Mouse (Mus musculus) liver, embryonic 12.5 days (tissue): ENCODE results near the gene Baiap2l1. TPM values are rescaled to one million over a fixed set of nuclear protein-coding genes. Genes with fewer than 3 reads are reported as not detected.

Source experiments
- ATAC-seq: fragments of 200-750 bp; cut with Nextera tagmentation; 2 replicates; pipeline ENCODE4 v1.8.0; 2017; ENCODE audit warnings: moderate number of reproducible peaks, mild to moderate bottlenecking, moderate library complexity
- H3K27ac ChIP-seq: fragments of 300-500 bp; sonication (generic); 2 replicates; pipeline ENCODE4 v1.5.1; 2016; ENCODE audit warnings: mild to moderate bottlenecking
- H3K27me3 ChIP-seq: fragments of 300-500 bp; sonication (generic); replicated peaks from 2 replicates; pipeline ENCODE4 v1.6.1; 2016; ENCODE audit warnings: mild to moderate bottlenecking, moderate library complexity
- H3K36me3 ChIP-seq: fragments of 300-500 bp; sonication (generic); 2 replicates; pipeline ENCODE4 v1.6.1; 2016; ENCODE audit warnings: mild to moderate bottlenecking, moderate library complexity
- H3K4me1 ChIP-seq: fragments of 300-500 bp; sonication (generic); 2 replicates; pipeline ENCODE4 v1.6.1; 2016
- H3K4me2 ChIP-seq: fragments of 300-500 bp; sonication (generic); 2 replicates; pipeline ENCODE4 v1.6.1; 2016; ENCODE audit warnings: mild to moderate bottlenecking, moderate library complexity
- H3K4me3 ChIP-seq: fragments of 300-500 bp; sonication (generic); 2 replicates; pipeline ENCODE4 v1.5.1; 2016; ENCODE audit warnings: mild to moderate bottlenecking, moderate library complexity
- H3K9ac ChIP-seq: fragments of 300-500 bp; sonication (generic); 2 replicates; pipeline ENCODE4 v1.6.1; 2016; ENCODE audit warnings: mild to moderate bottlenecking, moderate library complexity
- H3K9me3 ChIP-seq: fragments of 300-500 bp; sonication (generic); replicated peaks from 2 replicates; pipeline ENCODE4 v1.6.1; 2016; ENCODE audit warnings: mild to moderate bottlenecking, moderate library complexity
- WGBS: fragments of 180-500 bp; shearing (Covaris S2); methylation state at CpG from one replicate; pipeline ENCODE4 v1.1.7; 2016; ENCODE audit not compliant: insufficient replicate concordance; 5-methylcytosine and 5-hydroxymethylcytosine counted together
- polyA plus RNA-seq: library from polyadenylated mRNA; unstranded; fragments of >200 nt; fragmentation: Nextera tagmentation; extraction: Ambion mirVana; gene quantifications from 2 replicates; pipeline ENCODE4 v1.2.1, GENCODE M21; 2016

Baiap2l1 gene
- polyA plus RNA-seq, 1 experiment from 2014 or later: 5.4 TPM

- no peak for ATAC-seq
- 45% methylated on average over 1 of the region's 1 CpGs for WGBS
- no peak overlapping the region for H3K4me2 ChIP-seq
- no peaks in the 10 kb centered on the region for H3K36me3 ChIP-seq
- H3K4me1 ChIP-seq: peaks cover under 1% of the 10 kb centered on the region
- H3K9me3 ChIP-seq: no peaks in the 10 kb centered on the region
- no peak overlapping the region for H3K4me3 ChIP-seq
- H3K9ac ChIP-seq: no peak overlapping the region
- H3K27ac ChIP-seq: no peak overlapping the region
- no peaks in the 10 kb centered on the region for H3K27me3 ChIP-seq
Observed at GRCm38 (mm10) chr5:144231410-144231809, 126.5 kb downstream of the Baiap2l1 start.

DNA sequence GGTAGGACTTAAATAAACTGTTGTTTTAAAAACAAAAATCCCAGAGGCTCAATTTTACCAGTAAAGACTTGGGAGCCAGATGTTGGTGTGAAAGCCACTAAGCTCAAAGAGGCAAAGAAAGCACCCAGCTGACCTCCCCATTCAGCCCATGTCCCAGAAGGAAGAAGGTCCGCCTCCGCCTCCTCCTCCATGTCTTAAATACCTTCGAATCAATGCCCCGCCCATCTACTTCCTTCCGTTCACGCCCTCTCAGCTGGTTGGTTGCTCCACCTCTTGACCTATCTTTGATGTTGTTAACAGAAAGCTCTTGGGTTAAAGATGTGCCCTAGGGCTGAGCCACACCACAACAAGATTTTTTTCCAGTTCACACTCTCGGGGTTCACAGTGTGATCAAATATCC is 127.7 kb downstream of the Baiap2l1 start:
- H3K27ac ChIP-seq: no peak overlapping the region
- ATAC-seq: no peak
- H3K9me3 ChIP-seq: no peaks in the 10 kb centered on the region
- H3K4me3 ChIP-seq: no peak overlapping the region
- H3K27me3 ChIP-seq: no peaks in the 10 kb centered on the region
- H3K4me2 ChIP-seq: no peak overlapping the region
- H3K36me3 ChIP-seq: no peaks in the 10 kb centered on the region
- no peak overlapping the region for H3K9ac ChIP-seq
- H3K4me1 ChIP-seq: peaks cover 5% of the 10 kb centered on the region
- WGBS: 66% methylated on average over 7 of the region's 7 CpGs

DNA sequence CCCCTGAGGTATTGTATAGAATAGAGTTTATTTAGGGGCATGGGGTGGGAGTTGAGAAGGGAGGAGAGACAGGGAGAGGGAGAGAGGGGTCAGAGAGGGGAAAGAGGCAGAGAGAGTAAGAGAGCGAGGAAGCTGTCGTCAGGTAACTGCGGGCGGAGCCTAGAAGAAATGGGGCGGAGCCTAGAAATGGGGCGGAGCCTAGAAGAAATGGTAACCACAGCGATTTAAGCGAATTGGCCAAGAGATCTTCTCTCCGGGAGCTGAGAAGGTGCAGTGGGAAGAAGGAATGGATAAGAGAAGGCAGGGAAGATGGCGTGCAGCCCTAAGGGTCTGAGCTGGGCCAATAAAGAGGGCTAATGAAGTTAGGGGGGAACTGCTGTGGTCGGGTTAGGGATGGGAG is 131.7 kb downstream of the Baiap2l1 start:
- H3K4me2 ChIP-seq: no peak overlapping the region; the same call in 1 of the 2 replicates
- ATAC-seq: no peak
- H3K4me1 ChIP-seq: peaks cover 34% of the 10 kb centered on the region
- WGBS: 25% methylated on average over 11 of the region's 11 CpGs
- H3K27me3 ChIP-seq: no peaks in the 10 kb centered on the region; the same call in 1 of the 2 replicates
- no peak overlapping the region for H3K27ac ChIP-seq
- H3K9me3 ChIP-seq: no peaks in the 10 kb centered on the region
- no peak overlapping the region for H3K4me3 ChIP-seq
- H3K9ac ChIP-seq: no peak overlapping the region
- H3K36me3 ChIP-seq: no peaks in the 10 kb centered on the region

DNA sequence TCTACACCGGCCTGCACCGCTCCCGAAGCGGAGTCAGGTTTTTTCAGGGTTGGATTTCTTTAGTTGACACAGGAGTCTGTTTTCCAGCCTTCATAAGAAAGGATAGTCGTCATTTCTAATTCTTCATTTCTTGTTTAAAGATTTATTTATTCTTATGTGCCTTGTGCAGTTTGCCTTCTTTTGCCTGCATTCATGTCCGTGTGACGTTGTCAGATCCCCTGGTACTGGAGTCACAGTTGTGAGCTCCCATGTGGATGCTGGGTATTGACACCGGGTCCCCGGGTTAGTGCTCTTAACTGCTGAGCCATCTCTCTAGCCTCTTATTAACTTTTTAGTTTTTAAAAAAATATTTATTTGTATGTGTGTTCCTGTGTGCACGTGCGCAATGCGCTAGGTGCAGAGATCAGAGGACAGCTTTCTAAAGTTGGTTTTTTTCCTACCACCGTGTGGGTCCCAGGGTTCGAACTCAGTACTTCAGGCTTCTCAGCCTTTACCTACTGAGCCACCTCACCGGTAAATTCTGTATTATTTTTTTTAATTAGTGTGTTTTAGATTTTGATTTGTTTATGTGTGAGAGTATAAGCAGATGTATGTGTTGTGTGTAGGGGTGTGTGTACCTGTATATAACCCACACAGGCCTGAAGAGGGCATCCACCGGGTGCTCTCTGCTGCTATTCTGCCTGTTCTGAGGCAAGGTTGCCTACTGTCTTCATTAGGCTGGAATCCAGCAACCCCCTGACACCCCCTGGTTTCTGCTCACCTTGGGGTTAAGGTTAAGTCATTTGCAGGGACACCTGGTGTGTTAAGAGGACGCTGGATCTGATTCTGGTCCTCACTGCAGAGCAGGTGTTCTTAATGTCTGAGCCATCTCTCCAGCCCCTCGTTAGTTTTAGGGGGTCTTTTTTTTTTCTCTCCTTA is 133.8 kb downstream of the Baiap2l1 start:
- H3K9ac ChIP-seq: peak overlapping the region; percentile 75
- H3K27ac ChIP-seq: peak overlapping the region; percentile 73
- H3K4me1 ChIP-seq: peaks cover 39% of the 10 kb centered on the region
- H3K9me3 ChIP-seq: no peaks in the 10 kb centered on the region
- ATAC-seq: peak; percentile 21; the same call in 1 of the 2 replicates
- peak overlapping the region; percentile 71 for H3K4me3 ChIP-seq
- peak overlapping the region; percentile 96 for H3K4me2 ChIP-seq
- H3K27me3 ChIP-seq: no peaks in the 10 kb centered on the region; the same call in 1 of the 2 replicates
- no peaks in the 10 kb centered on the region for H3K36me3 ChIP-seq
- 27% methylated on average over 18 of the region's 18 CpGs for WGBS

DNA sequence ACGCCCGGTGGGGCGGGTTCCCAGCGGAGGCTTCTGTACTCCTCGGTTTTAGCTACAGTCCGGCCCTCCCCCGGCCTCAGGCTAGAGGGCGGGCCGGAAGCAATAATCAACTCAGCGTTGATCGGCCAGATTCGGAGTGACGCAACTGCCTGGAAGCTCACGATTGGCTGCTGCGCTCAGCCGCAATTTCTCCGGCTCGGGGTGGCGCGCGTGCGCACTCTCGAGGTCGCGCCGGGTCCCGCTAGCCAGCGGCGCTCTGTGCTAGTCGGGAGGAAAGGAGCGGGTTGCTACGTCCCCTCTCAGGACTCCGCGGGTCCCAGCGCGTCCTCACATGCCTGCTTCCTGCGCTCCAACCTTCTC is 134.4 kb downstream of the Baiap2l1 start, which contains the start of gene Tecpr1:
Gene Tecpr1 (minus strand): TSS at position 113 of the 360 bp plus-strand sequence.
- Histone ChIP-seq H3K27ac (peak within 1 kb of the TSS; percentile 73), H3K9ac (peak within 1 kb of the TSS; percentile 75), H3K36me3 (no peaks in the 10 kb centered on the region), H3K4me1 (peaks cover 39% of the 10 kb centered on the region), H3K9me3 (no peaks in the 10 kb centered on the region), H3K4me2 (peak within 1 kb of the TSS; percentile 96), H3K4me3 (peak within 1 kb of the TSS; percentile 71), H3K27me3 (no peaks in the 10 kb centered on the region; the same call in 1 of the 2 replicates)
- under 1% methylated on average over 37 of the region's 37 CpGs for WGBS
- ATAC-seq: peak; percentile 98

- Histone ChIP-seq H3K9ac (peak overlapping the region; percentile 75), H3K9me3 (no peaks in the 10 kb centered on the region), H3K4me3 (peak overlapping the region; percentile 71), H3K4me1 (peaks cover 39% of the 10 kb centered on the region), H3K4me2 (peak overlapping the region; percentile 96), H3K27ac (peak overlapping the region; percentile 38; the same call in 1 of the 2 replicates), H3K27me3 (no peaks in the 10 kb centered on the region; the same call in 1 of the 2 replicates), H3K36me3 (no peaks in the 10 kb centered on the region)
- 3% methylated on average over 25 of the region's 25 CpGs for WGBS
- no peak for ATAC-seq
Observed at GRCm38 (mm10) chr5:144222811-144223502, 135.0 kb downstream of the Baiap2l1 start.

GRCm38 (mm10) chr5:144221305-144221704 is 136.6 kb downstream of the Baiap2l1 start:
- Histone ChIP-seq H3K9me3 (no peaks in the 10 kb centered on the region), H3K4me2 (no peak overlapping the region), H3K4me1 (peaks cover 43% of the 10 kb centered on the region), H3K36me3 (no peaks in the 10 kb centered on the region), H3K4me3 (no peak overlapping the region), H3K9ac (no peak overlapping the region), H3K27ac (no peak overlapping the region), H3K27me3 (no peaks in the 10 kb centered on the region; the same call in 1 of the 2 replicates)
- WGBS: 33% methylated on average over 4 of the region's 4 CpGs
- ATAC-seq: no peak

DNA sequence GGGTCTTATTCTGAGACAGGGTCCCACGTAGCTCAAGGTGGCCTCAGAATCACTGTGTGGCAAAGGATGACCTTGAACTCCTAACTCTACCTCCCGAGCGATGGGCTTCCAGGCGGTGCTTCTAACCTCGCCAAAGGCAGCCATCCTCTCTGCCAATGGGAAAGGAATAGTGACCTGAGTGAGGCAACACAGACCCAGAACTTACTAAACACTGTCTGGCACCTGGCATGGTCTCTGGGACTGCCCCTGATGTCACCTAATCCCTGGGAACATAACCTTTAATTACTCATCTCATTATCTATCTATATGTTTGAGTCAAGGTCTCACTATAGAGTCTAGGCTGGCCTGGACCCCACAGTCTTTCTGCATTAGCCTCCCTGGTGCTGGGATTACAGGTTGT is 138.0 kb downstream of the Baiap2l1 start:
- 78% methylated on average over 5 of the region's 5 CpGs for WGBS
- Histone ChIP-seq H3K4me3 (no peak overlapping the region), H3K27ac (no peak overlapping the region), H3K9me3 (no peaks in the 10 kb centered on the region), H3K36me3 (no peaks in the 10 kb centered on the region), H3K4me2 (no peak overlapping the region), H3K9ac (no peak overlapping the region), H3K27me3 (no peaks in the 10 kb centered on the region; the same call in 1 of the 2 replicates), H3K4me1 (peaks cover 44% of the 10 kb centered on the region)
- ATAC-seq: no peak

DNA sequence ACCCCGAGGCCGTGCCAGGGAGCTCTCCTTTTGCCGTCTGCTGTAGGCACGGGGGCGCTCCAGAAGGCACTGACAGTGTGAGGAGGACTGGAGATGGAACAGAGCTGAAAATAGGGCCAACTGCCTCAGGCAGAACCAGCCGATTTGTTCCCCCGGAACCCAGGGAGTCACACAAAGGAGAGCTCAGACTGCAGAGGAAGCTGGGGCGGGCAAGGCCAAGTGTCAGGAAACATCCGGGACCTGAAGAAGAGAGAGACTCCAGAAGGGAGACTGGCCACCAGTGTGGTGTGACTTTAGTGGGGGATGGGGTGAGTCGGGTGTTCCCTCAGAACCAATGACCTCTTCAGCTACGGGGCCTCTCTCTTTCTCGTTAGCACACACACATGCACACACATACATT is 138.6 kb downstream of the Baiap2l1 start:
- WGBS: 54% methylated on average over 12 of the region's 12 CpGs
- Histone ChIP-seq H3K4me2 (no peak overlapping the region), H3K4me3 (no peak overlapping the region), H3K27me3 (no peaks in the 10 kb centered on the region), H3K27ac (no peak overlapping the region), H3K9me3 (no peaks in the 10 kb centered on the region), H3K4me1 (peaks cover 41% of the 10 kb centered on the region), H3K36me3 (no peaks in the 10 kb centered on the region), H3K9ac (no peak overlapping the region)
- no peak for ATAC-seq

- H3K27ac ChIP-seq: no peak overlapping the region
- H3K9me3 ChIP-seq: no peaks in the 10 kb centered on the region
- no peak for ATAC-seq
- H3K36me3 ChIP-seq: no peaks in the 10 kb centered on the region
- no peak overlapping the region for H3K4me2 ChIP-seq
- H3K4me3 ChIP-seq: no peak overlapping the region
- 48% methylated on average over 7 of the region's 7 CpGs for WGBS
- H3K4me1 ChIP-seq: peaks cover 33% of the 10 kb centered on the region
- H3K9ac ChIP-seq: no peak overlapping the region
- H3K27me3 ChIP-seq: no peaks in the 10 kb centered on the region
Observed at GRCm38 (mm10) chr5:144218061-144218460, 139.9 kb downstream of the Baiap2l1 start.

DNA sequence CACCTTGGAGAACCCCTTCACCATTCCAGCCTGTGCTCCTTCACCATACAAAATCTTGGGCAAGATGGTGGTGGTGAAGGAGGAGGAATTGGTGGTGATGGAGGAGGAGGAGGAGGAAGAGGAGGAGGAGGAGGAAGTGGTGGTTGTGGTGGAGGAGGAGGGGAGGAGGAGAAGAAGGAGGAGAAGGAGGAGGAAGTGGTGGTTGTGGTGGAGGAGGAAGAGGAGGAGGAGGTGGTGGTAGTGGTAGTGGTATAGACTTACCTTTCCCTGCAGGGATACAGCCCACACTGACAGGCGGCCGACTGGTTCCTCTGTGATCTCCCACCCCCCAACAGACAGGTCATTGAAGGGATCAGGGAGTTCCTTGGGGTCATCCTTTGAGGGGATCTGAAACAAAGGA is 141.9 kb downstream of the Baiap2l1 start:
- 0 out of 2 replicates have a peak, but pooled peaks cover 6% of the 10 kb centered on the region for H3K36me3 ChIP-seq
- H3K4me2 ChIP-seq: no peak overlapping the region
- no peak overlapping the region for H3K27ac ChIP-seq
- WGBS: 76% methylated on average over 2 of the region's 2 CpGs
- H3K27me3 ChIP-seq: no peaks in the 10 kb centered on the region
- ATAC-seq: no peak
- H3K9ac ChIP-seq: no peak overlapping the region
- H3K9me3 ChIP-seq: no peaks in the 10 kb centered on the region
- 0 out of 2 replicates have a peak, but pooled peaks cover 13% of the 10 kb centered on the region for H3K4me1 ChIP-seq
- no peak overlapping the region for H3K4me3 ChIP-seq
